Mouse (Mus musculus): ENCODE data around the gene Gsk3b.
"Not testable (repeated sequence)": the region's sequence is repeated elsewhere in the genome, so short reads cannot be mapped to it uniquely, and the experiment has no call there.

The Gsk3b gene

DNA sequence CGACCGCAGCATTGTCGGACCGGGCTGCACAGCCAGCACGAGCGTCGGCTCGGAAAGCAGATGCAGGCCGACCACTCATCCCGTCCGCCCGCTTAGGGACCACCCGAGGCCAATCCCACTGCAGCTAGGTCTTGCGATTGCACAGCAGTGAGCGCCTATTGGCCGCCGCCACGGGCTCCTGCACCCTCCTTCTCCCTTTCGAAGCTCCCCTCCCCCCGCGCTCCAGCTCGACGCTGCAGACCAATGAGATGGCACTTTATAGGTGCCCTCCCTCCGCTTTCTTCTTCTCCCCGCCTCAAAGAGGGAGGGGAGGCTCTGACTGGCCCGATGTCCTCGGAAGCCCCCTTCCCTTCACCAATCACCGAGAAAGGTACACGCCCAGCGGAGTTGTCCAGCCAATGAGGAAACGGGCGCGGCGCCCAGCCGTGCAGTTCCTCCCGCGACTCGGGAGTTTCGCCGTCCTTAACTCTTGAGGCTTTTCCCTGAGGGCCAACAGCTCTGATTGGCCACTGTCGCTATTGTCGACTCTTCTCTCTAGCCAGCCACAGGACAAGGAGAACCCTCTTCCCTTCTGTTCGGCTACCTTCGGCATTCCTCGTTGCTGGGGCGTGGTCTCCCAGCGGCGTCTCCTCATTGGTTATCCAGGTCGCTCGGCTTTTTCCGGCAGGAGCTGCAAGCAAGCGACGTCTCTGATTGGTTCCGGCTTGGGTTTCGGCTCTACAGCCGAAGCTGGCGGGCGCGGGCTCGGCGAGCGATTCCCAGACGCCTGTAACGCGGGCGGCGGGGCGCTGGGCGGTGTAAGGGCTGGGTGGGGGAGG lies at the start of gene Gsk3b:
Gene Gsk3b, plus strand, starts transcription at position 373 of the 818 bp plus-strand sequence.
- DNase-seq, result peak; percentile 100

DNA sequence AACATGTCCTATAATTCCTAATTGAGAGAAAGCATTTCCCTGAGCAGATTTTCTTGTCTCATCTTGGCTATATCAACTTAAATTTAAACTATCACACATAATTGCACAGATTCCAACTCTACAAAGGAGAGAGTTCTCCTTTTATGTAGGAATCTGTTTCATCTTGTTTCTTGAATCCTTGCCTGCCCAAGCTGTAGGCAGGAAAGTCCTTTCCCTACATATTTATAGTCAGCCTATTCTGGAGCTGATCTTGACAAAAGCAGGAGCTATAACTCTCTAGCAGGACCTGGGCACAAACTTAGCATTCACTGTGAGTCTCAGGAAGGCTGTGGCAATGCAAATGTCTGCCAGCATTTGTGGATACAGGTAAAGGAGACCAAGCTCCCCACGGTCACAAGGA lies 46.6 kb upstream of the Gsk3b start:
- DNase-seq, result no peak

DNA sequence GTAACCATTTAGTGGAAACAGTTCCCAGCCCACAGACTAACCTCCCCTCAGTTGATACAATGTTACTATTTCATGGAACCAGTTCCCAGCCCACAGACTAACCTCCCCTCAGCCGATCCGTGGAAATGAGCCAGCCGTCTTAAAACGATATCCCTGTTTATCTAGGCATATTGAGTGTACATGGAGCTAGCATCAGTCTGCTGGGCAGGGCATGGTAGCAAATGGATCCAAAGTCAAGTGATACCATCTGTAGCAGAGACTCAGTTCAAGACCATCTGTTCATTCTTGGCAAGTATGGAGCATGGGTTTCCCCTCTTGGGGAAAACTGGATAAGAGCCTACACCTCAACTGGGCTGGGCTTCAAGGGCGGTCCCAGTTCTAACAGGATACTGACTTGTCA lies 44.2 kb upstream of the Gsk3b start:
- no peak for DNase-seq

DNA sequence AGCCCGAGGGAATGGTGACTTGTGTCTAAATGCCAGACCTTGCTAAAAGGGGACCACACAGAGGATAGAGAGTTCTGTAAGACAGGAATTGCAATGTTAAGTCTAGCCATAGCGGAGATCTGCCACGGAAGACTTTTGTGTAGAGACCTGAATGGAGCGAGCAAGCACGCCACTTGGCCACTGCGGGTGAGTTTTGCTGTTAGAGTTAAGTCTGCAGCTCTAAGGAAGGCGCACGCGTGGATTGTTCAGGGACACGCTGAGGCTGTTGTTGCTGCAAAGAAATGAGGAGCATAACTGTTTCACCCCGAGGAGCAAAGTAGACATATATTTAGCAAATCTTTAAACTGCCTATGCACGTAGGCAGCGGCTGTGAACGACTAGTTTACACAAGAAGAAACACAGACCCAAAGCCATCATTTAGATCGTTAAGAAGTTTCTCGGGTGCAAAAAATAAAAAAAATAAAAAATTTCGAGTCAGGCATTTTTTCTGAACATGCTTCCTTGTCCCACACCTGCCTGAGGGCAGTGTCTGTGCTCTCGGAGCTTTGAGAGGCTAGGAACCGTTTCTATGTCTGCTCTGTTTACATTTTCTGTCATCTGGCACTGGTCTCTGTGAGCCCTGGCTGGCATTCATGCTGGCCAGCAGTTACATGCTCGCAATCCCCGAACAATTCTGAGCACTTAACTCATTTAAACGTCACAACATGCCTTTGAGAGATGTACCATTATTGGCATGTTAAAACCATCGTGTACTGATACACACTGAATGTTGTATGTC lies 40.8 kb upstream of the Gsk3b start:
- no peak for DNase-seq

DNA sequence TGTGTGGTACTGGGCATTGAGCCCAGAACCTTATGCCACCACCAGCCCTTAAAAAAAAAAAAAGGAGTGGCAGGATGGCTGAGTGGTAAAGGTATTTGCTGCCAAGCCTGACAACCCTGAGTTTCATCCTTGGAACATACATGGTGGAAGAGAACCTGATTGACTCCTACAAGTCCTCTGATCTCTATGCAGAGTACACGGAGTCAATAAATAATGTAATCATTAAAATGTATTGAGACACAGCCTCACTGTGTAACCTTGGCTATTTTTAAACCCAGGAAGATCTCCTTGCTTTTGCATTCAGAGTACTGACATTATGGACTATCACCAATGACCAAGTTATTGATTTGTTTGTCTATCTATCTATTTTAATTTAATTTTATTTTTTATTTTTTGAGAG lies 30.9 kb upstream of the Gsk3b start:
- no peak for DNase-seq

DNA sequence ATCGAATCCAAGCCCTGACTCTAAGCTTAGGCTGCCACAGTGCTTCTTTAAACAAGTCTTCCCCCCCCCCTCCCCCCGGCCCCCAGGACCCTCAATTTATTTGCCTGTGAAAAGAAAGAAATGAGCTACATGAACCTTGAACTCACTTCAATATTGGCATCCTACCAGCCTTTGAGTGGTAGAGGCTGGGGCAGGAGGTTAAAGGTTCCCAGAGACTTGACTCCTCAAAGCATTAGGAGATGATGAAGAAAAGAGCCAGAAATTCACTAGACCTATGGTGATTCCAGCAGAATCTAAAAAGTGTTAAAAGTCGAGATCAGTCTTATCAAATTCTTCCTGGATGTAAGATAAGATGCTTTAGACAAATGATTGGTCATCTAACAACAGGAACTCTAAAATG lies 30.0 kb upstream of the Gsk3b start:
- no peak for DNase-seq

DNA sequence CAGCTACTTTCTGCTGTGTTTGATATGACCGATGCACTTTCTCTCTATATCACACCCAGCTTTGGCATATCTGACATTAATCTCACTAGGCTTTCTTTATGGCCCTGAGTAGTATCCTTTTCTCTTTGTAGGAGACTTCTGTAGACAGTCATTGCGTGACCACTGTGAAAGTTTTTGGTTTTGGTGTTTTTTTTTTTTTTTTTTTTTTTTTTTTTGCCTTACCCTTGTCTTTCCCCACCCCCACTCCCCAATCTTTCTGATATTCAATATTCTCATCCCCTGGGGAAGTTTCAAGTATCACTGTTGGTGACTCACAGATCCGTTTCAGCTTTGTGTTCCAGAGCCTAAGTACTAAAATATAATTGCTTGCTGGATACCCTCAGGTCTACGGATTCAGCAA lies 29.2 kb upstream of the Gsk3b start:
- DNase-seq, result no peak

DNA sequence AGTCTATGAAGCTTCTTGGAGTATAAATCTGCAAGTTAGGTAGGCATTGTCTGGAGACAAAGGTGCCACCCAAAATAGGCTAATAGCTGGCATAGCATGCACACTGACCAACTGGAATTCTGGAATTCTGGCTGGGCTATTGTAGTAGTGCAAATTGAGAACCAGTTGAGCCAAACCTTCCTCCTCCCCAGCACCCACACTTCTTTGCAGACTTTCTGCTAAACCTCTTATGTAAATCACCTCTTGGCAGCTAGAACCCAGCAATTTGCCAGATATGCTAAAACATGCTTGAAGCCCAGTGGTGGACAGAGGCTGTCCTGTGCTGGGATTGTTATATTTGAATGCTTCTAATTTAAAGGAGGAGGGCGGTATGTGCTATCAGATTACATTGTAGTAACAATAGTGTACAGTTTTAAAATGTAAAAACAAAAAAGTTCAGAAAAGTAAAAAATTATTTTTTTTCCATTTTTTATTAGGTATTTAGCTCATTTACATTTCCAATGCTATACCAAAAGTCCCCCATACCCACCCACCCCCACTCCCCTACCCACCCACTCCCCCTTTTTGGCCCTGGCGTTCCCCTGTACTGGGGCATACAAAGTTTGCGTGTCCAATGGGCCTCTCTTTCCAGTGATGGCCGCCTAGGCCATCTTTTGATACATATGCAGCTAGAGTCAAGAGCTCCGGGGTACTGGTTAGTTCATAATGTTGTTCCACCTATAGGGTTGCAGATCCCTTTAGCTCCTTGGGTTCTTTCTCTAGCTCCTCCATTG lies 14.8 kb upstream of the Gsk3b start:
- DNase-seq, result not testable (repeated sequence)

DNA sequence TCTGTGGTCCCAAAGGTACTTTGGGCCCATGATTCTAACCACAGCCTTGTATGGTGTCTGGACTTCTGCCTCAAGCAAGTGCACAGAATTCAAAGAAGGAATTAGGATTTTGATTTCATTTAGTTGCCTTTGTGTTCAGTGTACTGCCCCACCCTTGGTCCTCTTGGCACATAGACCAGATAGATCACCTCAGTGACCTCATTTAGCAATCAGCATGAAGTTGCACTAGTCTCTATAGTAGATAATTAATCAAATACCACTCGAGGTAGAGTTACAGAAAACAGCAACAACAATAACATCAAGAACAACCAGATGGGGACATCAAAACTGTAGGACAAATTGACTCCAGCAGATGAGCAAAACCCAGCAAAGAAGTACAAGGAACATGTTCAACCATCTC lies 8.6 kb upstream of the Gsk3b start:
- no peak for DNase-seq

DNA sequence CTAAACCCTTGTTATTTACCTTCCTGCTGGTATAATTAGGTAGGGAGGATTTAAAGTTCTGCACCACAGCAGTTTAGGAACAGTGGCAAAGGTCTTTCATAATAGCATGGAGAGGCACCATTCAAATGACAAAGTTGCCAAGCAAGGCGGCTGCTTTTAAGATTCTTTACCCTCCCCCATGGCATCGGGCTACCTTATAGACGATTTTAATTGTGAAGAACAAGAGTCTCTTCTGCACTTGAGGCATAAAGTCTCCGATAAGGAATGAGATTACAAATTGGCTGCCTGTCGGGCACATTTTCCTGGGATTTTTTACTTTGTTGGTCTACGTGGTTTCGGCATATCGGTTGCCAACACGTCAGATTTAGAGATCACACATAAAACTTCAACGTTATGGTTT lies 1.6 kb upstream of the Gsk3b start:
- peak; percentile 29 for DNase-seq

DNA sequence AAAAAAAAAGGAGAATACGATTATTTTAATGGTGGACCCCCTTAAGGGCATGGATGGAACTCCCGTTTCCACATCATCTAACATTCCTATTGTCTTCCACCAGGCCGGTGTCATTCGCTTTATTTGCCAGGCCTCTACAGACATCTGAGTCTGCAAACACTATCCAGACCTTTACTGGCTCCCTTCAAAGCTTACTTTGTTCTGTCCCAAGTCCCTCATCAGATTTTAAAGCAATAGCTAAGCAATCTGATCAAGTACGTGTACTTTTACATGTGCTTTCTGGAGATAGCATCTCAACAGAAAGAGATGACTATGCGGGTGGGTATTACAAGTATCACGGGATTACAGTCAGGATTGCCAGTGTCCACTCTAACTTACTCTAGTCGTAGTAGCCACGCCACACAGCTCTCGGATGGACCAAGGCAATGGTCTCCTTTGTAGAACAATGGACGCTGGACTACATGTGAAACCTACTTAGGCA lies 1.1 kb upstream of the Gsk3b start:
- DNase-seq, result peak; percentile 56

DNA sequence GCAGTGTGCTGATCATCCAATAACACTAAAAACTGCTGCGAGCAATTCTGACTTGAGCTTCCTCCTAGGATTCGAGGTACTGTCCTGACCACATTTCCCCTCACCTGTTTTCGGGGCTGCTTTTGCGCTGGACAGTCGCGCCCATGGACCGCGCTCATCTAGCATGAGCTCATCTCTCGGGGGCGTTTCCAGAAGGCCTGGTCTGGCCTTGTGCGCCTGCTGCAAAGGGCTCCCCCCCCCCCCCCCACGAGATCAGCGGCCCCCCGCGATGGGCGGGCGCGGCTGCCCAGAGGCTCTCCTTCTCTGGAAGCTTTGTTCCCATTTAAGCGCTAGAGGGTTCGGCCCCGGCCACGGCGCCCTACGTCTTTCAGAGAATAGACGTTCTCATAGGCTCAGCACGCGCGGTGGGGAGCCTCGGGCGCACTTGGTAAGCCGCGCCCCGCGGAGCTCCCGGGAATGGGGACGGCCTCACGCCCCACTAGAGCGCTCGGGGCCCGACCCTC lies 624 bp upstream of the Gsk3b start:
- no peak for DNase-seq

DNA sequence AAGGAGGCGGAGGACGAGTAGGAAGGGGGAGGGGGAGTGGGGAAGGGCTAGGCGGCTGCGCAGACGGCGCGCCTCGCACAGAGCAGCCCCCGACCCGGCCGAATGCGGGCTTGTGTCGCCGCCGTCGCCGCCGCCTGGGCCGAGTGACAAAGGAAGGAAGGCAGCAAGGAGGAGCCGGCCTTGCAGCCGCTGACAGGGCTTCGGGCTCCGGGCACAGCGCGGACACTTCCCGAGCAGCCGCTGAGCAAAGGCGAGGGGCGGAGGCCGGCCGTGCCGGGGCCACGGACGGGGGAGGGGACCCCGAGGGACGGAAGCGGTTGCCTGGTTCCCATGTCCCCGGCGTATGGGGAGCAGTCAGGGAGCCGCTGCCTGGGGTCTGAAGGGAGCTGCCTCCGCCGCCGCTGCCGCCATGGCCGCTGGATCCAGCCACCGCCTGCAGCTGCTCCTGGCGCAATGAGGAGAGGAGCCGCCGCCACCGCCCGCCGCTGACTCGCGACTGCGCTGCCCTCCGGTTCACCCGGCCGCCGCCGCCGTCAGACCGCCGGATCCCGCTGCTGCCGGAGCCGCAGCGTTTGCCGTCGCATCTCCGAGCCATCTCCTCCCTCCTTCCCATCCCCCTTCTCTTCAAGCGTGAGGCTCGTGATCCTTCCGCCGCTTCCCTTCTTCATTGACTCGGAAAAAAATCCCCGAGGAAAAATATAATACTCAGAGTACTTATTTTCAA lies 808 bp downstream of the Gsk3b start:
- peak; percentile 84 for DNase-seq

DNA sequence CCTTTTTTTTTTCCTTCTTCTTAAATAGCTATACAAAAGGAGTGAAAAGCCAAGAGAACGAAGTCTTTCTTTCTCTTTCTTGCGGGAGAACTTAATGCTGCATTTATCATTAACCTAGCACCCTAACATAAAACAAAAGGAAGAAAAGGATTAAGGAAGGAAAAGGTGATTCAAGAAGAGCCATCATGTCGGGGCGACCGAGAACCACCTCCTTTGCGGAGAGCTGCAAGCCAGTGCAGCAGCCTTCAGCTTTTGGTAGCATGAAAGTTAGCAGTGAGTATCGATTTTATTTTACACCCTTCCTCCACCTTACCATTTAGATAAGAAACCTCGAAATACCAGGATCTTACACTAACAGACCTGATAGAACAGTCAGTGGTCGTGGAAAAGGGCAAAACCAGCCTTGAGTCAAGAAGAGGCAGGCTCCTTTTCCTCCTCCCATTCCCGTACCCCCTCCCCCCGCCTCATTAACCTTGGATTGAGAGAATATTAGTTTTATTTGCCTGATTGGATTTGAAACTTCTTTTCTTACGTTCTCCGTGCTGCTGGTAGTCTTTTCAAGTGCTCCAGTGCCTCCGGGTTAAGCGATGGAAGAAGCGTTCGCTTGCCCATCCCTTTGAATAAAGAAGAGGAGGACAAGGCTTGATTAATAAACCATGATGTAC lies 1.7 kb downstream of the Gsk3b start:
- DNase-seq, result peak; percentile 48

DNA sequence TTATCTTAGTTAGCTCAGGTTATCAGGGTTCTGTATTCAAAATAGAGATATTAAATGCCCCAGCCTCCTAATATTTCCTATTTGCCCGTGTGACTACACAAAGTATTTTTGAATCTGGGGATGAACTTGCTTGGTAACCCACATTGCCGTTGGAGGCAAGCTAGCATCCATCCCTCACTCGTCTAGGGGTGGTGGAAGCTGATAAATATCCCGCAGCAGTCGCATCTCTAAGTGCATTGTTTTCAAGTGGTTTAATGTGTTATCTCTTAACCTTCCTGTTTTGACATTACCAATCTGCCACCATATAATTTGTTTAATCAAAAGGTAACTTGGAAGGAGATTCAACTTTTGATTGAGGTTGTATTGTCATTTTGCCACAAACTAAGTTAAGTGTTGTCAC lies 2.2 kb downstream of the Gsk3b start:
- peak; percentile 37 for DNase-seq

DNA sequence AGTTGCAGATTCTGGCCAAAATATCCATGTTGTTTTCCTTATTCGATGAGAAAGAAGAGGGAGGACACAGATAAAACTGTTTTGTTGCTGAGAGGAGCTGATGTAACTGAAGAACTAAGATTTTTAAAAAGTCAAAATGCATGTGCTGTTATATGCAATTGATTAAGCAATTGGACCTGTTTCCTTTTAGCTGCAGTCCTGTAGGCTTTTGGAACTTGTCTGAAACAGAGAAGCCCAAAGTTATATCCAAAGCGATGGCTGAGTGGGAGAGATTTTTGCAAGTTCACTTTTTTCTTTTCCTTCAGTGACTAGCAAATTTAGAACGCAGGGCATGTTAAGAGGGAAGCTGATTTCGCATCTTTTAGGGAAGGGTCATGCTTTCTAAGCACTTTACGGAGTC lies 2.9 kb downstream of the Gsk3b start:
- DNase-seq, result no peak

DNA sequence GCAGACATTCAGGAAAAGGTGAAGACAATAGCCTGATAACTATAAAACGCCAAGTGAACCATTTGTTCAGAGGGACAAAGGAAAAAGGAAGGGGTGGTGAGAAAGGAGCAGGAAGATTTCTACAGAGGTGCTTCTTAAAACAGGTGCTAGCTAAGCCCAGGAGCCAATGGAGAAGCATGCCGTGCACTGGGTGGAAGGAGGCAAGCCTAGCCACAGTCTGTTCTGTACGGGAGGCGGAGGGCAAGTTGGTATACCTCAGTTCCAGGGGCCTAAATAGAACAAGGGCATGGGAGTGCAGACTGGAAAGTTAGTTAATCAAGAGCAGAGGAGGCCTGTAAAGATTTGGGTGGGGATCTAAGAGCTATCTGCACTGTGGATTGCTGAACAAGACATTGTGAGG lies 3.8 kb downstream of the Gsk3b start:
- peak; percentile 40 for DNase-seq

DNA sequence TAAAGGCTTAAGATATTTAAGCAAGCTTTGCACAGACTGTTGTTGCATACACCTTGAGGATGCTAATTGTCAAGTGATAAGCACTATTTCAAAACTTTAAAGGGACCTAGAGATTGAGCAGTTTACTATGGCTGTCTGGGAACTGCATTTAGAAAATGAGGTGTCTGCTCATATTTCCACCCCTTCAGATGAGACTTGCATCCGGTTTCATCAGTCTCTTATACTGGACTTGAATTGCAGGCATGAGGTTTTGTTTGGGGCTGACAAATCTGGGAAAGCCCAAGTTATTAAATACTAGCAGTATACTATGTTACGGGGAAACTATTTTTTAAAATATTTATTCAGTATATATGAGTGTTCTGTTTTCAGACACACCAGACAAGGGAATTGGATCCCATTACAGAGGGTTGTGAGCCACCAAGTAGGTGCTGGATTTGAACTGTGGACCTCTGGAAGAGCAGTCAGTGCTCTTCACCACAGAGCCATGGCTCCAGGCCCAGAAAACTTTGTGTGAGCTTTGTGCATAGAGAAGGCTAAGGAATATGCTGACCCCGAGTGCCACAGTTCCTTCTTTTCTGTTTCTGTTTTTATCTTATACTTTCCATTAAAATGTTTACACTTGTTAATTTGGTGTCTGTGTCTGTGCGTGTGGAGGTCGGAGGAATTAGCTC lies 6.5 kb downstream of the Gsk3b start:
- no peak for DNase-seq

DNA sequence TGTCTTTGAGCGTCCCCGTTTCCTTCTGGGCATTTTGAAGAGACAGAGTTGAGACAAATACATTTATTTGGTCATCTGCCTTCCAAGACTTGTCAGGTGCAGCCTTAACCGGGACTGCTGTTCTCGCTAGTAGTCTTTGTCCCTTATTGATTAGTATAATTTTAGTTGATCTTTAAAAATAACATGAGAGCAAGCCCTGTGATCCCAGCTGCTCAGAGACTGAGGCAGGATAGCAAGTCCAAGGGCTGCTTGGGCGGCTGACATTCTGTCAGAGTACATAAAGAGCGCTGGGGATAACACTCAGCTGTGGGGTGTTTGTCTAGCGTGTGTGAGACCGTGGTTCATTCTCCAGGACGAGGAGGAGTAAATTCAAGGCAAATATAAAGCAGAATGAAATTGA lies 8.7 kb downstream of the Gsk3b start:
- DNase-seq, result no peak

DNA sequence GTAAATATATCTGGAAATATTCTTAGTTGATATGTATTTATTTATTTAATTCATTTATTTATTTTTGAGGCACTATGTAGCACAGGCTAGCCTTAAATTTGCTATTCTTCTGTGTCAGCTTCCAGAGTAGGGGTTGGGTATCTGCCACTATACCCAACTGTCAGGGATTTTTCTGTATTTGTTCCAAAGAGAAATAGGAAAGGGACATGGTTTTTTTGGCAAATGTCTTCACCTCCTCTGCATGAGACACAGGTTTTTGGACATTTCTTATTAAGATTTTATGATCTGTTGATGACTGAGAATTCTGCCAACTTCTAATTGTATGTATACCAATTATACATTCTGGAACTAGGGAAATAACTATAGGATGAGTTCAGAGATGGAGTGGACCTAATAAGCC lies 10.5 kb downstream of the Gsk3b start:
- DNase-seq, result no peak

DNA sequence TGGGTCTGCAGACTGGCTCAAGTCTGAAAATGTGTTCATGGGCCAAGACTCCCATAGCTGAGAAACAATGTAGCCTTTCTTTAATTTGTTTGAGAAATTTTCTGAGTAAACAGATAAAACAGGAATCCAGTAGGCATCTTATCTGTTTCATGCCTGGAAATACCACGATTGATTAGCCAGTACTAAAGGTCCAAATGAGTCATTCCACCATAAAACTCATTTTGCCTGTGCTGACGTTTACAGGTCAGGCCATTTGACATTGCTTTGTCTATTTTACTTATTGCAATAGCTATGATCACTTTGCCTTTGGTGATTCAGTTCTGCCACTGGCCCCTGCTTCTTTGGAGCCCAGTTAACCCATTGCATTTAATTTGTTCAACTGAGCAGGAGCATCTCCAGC lies 11.8 kb downstream of the Gsk3b start:
- no peak for DNase-seq

Data from embryo, embryonic 11 days (tissue).